Mouse (Mus musculus): ENCODE data around the gene Arhgef10l.

DNA sequence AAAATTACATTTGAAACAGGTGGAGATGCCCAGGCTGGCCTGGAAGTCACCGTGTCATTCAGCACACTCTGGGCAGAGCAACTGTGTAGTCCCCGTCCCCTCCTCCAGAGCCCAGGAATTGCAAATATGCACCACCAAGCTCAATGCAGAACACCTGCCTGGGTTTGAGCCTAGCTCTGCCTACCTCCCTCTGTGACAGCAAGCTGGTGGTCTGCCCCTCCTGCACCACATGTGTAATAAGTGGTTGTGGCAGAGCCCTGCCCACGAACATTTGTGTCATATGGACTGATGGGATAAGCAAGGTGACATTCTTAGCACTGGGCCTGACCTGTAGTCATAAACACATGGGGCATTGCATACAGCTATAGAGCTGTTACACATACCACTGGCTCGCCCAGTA is 63.8 kb downstream of the Arhgef10l start:
- TF ChIP-seq CTCF (IDR thresholded peaks at IDR 0.05; ENCODE audit: low read depth): no peak
- TF ChIP-seq EP300 (IDR thresholded peaks at IDR 0.05; ENCODE audit: low read depth): no peak

Measured in liver, embryonic 14.5 days (tissue).